Mouse (Mus musculus) liver, embryonic 15.5 days (tissue): ENCODE results near the gene Cmtm5. TPM values are rescaled to one million over a fixed set of nuclear protein-coding genes. Genes with fewer than 3 reads are reported as not detected.
"Not testable (repeated sequence)": the region's sequence is repeated elsewhere in the genome, so short reads cannot be mapped to it uniquely, and the experiment has no call there.

Experiments used
- ATAC-seq: fragments of 200-750 bp; cut with Nextera tagmentation; 2 replicates; pipeline ENCODE4 v1.8.0; 2017; ENCODE audit warnings: moderate number of reproducible peaks, mild to moderate bottlenecking, moderate library complexity; ENCODE audit not compliant: insufficient read depth
- H3K27ac ChIP-seq: fragments of 300-500 bp; sonication (generic); replicated peaks from 2 replicates; pipeline ENCODE4 v1.5.1; 2015; ENCODE audit warnings: mild to moderate bottlenecking, inconsistent platforms
- H3K27me3 ChIP-seq: fragments of 300-500 bp; sonication (generic); 2 replicates; pipeline ENCODE4 v1.6.1; 2015; ENCODE audit warnings: mild to moderate bottlenecking, inconsistent platforms
- H3K36me3 ChIP-seq: fragments of 300-500 bp; sonication (generic); replicated peaks from 2 replicates; pipeline ENCODE4 v1.6.1; 2015; ENCODE audit warnings: moderate library complexity, mild to moderate bottlenecking, inconsistent platforms
- H3K4me1 ChIP-seq: fragments of 300-500 bp; sonication (generic); replicated peaks from 2 replicates; pipeline ENCODE4 v1.6.1; 2015; ENCODE audit warnings: inconsistent platforms
- H3K4me2 ChIP-seq: fragments of 300-500 bp; sonication (generic); 2 replicates; pipeline ENCODE4 v1.6.1; 2015; ENCODE audit warnings: moderate library complexity, mild to moderate bottlenecking, inconsistent platforms
- H3K4me3 ChIP-seq: fragments of 300-500 bp; sonication (generic); replicated peaks from 2 replicates; pipeline ENCODE4 v1.5.1; 2015; ENCODE audit warnings: mild to moderate bottlenecking, inconsistent platforms
- H3K9ac ChIP-seq: fragments of 300-500 bp; sonication (generic); 2 replicates; pipeline ENCODE4 v1.6.1; 2015; ENCODE audit warnings: moderate library complexity, mild to moderate bottlenecking, inconsistent platforms
- H3K9me3 ChIP-seq: fragments of 300-500 bp; sonication (generic); replicated peaks from 2 replicates; pipeline ENCODE4 v1.6.1; 2016; ENCODE audit warnings: inconsistent platforms
- WGBS: fragments of 180-500 bp; shearing (Covaris S2); methylation state at CpG from one replicate; pipeline ENCODE4 v1.1.7; 2015; ENCODE audit warnings: mixed read lengths; ENCODE audit not compliant: insufficient replicate concordance; 5-methylcytosine and 5-hydroxymethylcytosine counted together
- polyA plus RNA-seq: library from polyadenylated mRNA; unstranded; fragments of >200 nt; fragmentation: Nextera tagmentation; extraction: Ambion mirVana; gene quantifications from 2 replicates; pipeline ENCODE4 v1.2.1, GENCODE M21; 2015

Gene Cmtm5
- polyA plus RNA-seq, 1 experiment from 2014 or later: 0.18 TPM

- no peaks in the 10 kb centered on the region for H3K36me3 ChIP-seq
- H3K9me3 ChIP-seq: no peaks in the 10 kb centered on the region
- H3K4me2 ChIP-seq: no peak overlapping the region
- no peak overlapping the region for H3K27ac ChIP-seq
- no peaks in the 10 kb centered on the region for H3K4me1 ChIP-seq
- no peak for ATAC-seq
- H3K27me3 ChIP-seq: no peaks in the 10 kb centered on the region
- H3K4me3 ChIP-seq: no peak overlapping the region
- H3K9ac ChIP-seq: no peak overlapping the region
- WGBS: 57% methylated on average over 5 of the region's 5 CpGs
Measured at GRCm38 (mm10) chr14:54961487-54961886, 25.4 kb downstream of the Cmtm5 start.

DNA sequence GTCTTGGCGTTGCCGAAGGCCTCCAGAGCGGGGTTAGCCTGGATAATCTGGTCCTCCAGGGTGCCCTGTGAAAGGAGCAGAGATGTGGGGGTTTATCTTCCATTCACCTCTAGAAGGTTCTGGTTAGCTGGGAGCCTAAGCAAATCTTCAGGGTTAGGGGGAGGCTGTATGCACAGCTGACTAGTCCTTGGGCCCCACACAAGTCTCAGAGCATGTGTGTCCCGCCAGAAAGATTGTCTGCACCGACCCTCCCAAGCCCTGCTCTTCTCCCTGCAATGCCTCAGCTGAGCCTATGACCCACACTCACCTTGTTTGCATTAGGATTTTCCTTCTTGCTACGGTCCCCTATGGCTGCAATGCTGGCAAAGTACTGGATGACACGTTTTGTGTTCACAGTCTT lies 26.7 kb downstream of the Cmtm5 start:
- H3K4me1 ChIP-seq: no peaks in the 10 kb centered on the region
- 71% methylated on average over 7 of the region's 7 CpGs for WGBS
- no peak overlapping the region for H3K4me3 ChIP-seq
- H3K36me3 ChIP-seq: no peaks in the 10 kb centered on the region
- H3K9ac ChIP-seq: no peak overlapping the region
- H3K27me3 ChIP-seq: no peaks in the 10 kb centered on the region
- ATAC-seq: no peak
- no peak overlapping the region for H3K27ac ChIP-seq
- H3K4me2 ChIP-seq: no peak overlapping the region
- H3K9me3 ChIP-seq: no peaks in the 10 kb centered on the region

- Histone ChIP-seq H3K4me1 (no peaks in the 10 kb centered on the region), H3K4me2 (no peak overlapping the region), H3K9ac (no peak overlapping the region), H3K4me3 (no peak overlapping the region), H3K9me3 (no peaks in the 10 kb centered on the region), H3K36me3 (no peaks in the 10 kb centered on the region), H3K27me3 (no peaks in the 10 kb centered on the region), H3K27ac (no peak overlapping the region)
- WGBS: 71% methylated on average over 11 of the region's 11 CpGs
- ATAC-seq: no peak
Measured at GRCm38 (mm10) chr14:54963727-54964126, 27.7 kb downstream of the Cmtm5 start.

DNA sequence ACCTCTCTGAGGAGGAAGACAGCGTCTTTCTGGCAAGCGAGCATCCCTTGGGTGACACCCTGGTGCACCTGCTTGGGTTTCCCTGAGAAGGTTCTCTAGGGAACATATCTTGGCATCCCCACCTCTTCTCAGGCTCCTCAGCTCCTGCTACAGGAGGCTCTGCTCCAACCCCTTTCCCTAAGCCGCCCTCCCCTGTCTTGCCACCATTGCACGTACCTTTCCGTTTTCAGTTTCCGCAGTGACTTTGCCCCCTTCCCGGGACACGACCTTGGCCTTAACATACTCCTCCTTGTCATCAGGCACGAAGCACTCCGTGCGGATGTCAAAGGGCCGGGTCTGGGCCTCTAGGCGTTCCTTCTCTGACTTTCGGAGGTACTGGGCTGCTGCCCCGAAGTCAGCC lies 29.0 kb downstream of the Cmtm5 start:
- no peak overlapping the region for H3K9ac ChIP-seq
- 59% methylated on average over 15 of the region's 15 CpGs for WGBS
- H3K4me3 ChIP-seq: no peak overlapping the region
- H3K27ac ChIP-seq: no peak overlapping the region
- H3K4me2 ChIP-seq: no peak overlapping the region
- ATAC-seq: no peak
- H3K4me1 ChIP-seq: no peaks in the 10 kb centered on the region
- no peaks in the 10 kb centered on the region for H3K27me3 ChIP-seq
- H3K9me3 ChIP-seq: no peaks in the 10 kb centered on the region
- no peaks in the 10 kb centered on the region for H3K36me3 ChIP-seq

- Histone ChIP-seq H3K9ac (no peak overlapping the region), H3K36me3 (no peaks in the 10 kb centered on the region), H3K9me3 (no peaks in the 10 kb centered on the region), H3K4me2 (no peak overlapping the region), H3K27me3 (no peaks in the 10 kb centered on the region), H3K27ac (no peak overlapping the region), H3K4me1 (no peaks in the 10 kb centered on the region), H3K4me3 (no peak overlapping the region)
- no peak for ATAC-seq
- 52% methylated on average over 6 of the region's 6 CpGs for WGBS
Measured at GRCm38 (mm10) chr14:54965631-54966030, 29.6 kb downstream of the Cmtm5 start.

DNA sequence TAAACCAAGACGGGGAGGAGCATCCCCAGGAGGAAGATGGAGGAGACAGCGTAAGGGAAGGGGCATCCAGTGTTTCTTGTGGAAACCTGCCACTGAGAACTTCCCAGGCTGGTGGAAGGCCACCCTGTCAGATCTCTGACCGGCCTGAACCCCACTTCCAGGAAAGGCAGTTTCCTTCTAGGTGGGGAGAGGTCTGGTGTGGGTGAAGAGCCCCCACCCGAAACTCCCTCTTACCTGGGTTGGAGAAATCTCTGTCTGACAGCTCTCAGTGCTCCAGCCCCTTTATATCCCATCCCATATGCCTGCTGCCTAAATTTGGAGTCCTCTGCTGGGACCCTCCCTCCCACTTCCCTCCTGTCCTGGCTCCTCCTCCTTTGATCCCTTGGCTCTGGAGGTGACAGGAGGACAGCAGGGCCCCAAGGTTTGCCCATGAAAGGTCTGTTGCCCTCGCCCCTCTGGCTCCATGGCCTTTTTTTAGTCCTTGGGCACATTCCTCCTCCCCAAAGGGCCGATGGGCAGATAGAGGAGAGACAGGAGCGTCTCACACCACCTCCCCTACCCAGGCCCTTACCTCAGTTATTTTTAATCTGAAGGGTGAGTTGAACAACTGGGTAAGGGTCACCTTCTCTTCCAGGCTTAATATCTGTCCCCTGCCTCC lies 30.4 kb downstream of the Cmtm5 start, which contains the start of gene Myh6:
Myh6 (minus strand) TSS at position 608 of the 658 bp plus-strand sequence.
- Histone ChIP-seq H3K4me3 (no peak within 1 kb of the TSS), H3K27me3 (no peaks in the 10 kb centered on the region), H3K9ac (no peak within 1 kb of the TSS), H3K27ac (no peak within 1 kb of the TSS), H3K9me3 (no peaks in the 10 kb centered on the region), H3K4me1 (no peaks in the 10 kb centered on the region), H3K36me3 (no peaks in the 10 kb centered on the region), H3K4me2 (no peak within 1 kb of the TSS)
- WGBS: 48% methylated on average over 7 of the region's 7 CpGs
- ATAC-seq: no peak

GRCm38 (mm10) chr14:54967874-54968273 lies 31.8 kb downstream of the Cmtm5 start:
- H3K36me3 ChIP-seq: no peaks in the 10 kb centered on the region
- H3K27ac ChIP-seq: no peak overlapping the region
- H3K9ac ChIP-seq: no peak overlapping the region
- no peaks in the 10 kb centered on the region for H3K27me3 ChIP-seq
- no peak overlapping the region for H3K4me3 ChIP-seq
- H3K4me1 ChIP-seq: no peaks in the 10 kb centered on the region
- H3K4me2 ChIP-seq: no peak overlapping the region
- ATAC-seq: no peak
- 58% methylated on average over 3 of the region's 3 CpGs for WGBS
- no peaks in the 10 kb centered on the region for H3K9me3 ChIP-seq

DNA sequence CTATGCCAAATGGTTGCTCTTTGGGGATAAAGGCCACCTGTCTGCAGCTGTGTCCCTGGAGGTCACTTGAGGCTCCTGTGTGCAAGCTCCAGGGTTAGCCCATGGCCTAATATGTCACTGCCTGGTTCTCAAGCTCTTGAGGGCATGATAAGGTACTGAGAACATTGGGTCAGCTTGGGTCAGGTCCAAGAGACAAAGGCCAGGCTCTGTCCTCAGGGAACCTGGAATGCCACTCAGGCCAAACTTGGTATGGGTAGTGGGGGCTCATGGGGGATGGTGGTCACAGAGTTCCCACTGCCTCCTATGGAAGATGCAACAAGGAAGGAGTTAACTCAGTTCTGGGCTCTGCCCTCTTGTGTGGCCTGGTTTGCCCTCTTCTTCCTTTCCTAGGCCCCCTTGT lies 32.3 kb downstream of the Cmtm5 start:
- no peak overlapping the region for H3K4me2 ChIP-seq
- no peaks in the 10 kb centered on the region for H3K36me3 ChIP-seq
- H3K9ac ChIP-seq: no peak overlapping the region
- H3K4me1 ChIP-seq: no peaks in the 10 kb centered on the region
- H3K27ac ChIP-seq: no peak overlapping the region
- H3K27me3 ChIP-seq: no peaks in the 10 kb centered on the region
- no peaks in the 10 kb centered on the region for H3K9me3 ChIP-seq
- no peak overlapping the region for H3K4me3 ChIP-seq
- no peak for ATAC-seq

GRCm38 (mm10) chr14:54972786-54973185 lies 36.7 kb downstream of the Cmtm5 start:
- not testable (repeated sequence) for H3K4me2 ChIP-seq, H3K27ac ChIP-seq, ATAC-seq, H3K9me3 ChIP-seq, H3K4me3 ChIP-seq, H3K4me1 ChIP-seq, H3K9ac ChIP-seq, H3K36me3 ChIP-seq, H3K27me3 ChIP-seq
- 73% methylated on average over 11 of the region's 11 CpGs for WGBS

DNA sequence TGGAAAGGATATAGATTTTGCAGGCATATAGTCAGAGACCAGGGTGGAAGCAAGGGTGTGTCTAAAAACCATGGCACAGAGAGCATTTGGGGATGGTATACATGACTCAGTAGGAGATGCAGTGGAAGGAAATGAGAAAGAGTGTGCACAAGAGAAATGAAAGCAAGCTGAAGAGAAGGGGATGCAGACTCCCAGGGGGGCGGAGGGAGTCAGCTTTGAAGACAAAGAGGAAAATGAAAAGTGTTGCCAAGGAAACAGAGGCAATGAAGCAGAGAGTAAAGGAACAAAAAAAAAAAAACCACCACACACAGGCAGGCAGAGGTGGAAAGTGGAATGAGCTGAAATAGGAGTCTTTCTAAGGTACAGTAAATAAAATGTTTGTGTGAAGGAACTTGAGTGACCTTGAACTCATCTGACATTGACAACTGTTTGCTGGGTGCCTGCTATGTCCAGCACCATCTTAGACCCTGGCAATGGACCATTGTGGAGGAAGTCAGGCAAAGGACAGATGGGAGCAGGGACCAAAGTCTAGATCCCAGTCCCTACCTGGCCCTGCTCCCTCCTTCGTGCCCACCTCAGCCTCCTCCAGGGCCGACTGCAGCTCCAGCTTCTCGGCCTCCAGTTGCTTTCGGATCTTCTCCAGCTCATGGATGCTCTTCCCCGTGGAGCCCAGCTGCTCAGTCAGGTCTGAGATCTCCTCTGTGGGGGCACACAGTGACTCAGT lies 38.2 kb downstream of the Cmtm5 start:
- WGBS: 63% methylated on average over 6 of the region's 6 CpGs
- no peak for ATAC-seq
- no peaks in the 10 kb centered on the region for H3K27me3 ChIP-seq
- H3K9me3 ChIP-seq: no peaks in the 10 kb centered on the region
- no peak overlapping the region for H3K27ac ChIP-seq
- no peak overlapping the region for H3K4me3 ChIP-seq
- H3K9ac ChIP-seq: no peak overlapping the region
- no peaks in the 10 kb centered on the region for H3K4me1 ChIP-seq
- H3K4me2 ChIP-seq: no peak overlapping the region
- H3K36me3 ChIP-seq: no peaks in the 10 kb centered on the region

DNA sequence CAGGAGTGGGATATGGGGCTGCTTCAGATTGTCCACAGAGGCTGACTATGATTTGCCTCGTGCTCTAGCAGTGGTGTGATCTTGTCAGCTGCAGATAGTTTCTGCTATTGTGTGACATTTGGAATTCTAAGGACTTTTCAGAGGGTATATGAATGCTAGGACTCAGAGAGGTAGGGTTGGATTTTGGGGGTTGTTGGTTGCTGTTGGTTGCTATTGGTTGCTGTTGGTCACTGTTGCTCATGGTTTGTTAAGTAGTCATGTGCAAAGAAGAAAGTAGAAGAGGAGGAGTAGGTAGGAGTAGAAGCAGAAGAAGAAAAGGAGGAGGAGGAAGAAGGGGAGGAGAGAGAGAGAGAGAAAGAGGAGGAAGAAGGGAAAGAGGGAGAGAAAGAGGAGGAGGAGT lies 40.6 kb downstream of the Cmtm5 start, which contains the start of gene Gm17428:
Gm17428 (plus strand) TSS at position 301 of the 400 bp plus-strand sequence.
- no peaks in the 10 kb centered on the region for H3K36me3 ChIP-seq
- no peak for ATAC-seq
- H3K4me2 ChIP-seq: no peak within 1 kb of the TSS
- H3K9me3 ChIP-seq: no peaks in the 10 kb centered on the region
- no peak within 1 kb of the TSS for H3K9ac ChIP-seq
- H3K27me3 ChIP-seq: no peaks in the 10 kb centered on the region
- 35% methylated on average over 1 of the region's 1 CpGs for WGBS
- H3K4me1 ChIP-seq: no peaks in the 10 kb centered on the region
- H3K4me3 ChIP-seq: no peak within 1 kb of the TSS
- H3K27ac ChIP-seq: no peak within 1 kb of the TSS

GRCm38 (mm10) chr14:54978664-54979063 lies 42.6 kb downstream of the Cmtm5 start:
- 81% methylated on average over 8 of the region's 8 CpGs for WGBS

More at GRCm38 (mm10) chr14:54978664-54979063, 42.6 kb downstream of the Cmtm5 start:
- H3K27me3 ChIP-seq: no peaks in the 10 kb centered on the region
- H3K27ac ChIP-seq: no peak overlapping the region
- no peak overlapping the region for H3K4me3 ChIP-seq
- H3K4me1 ChIP-seq: no peaks in the 10 kb centered on the region
- no peak for ATAC-seq
- H3K9me3 ChIP-seq: no peaks in the 10 kb centered on the region
- H3K4me2 ChIP-seq: no peak overlapping the region
- H3K36me3 ChIP-seq: no peaks in the 10 kb centered on the region
- no peak overlapping the region for H3K9ac ChIP-seq
